Mouse (Mus musculus): Measurements from ENCODE around the gene Ccdc85b.

GRCm38 (mm10) chr19:5495353-5496051, 37.8 kb upstream of the Ccdc85b start:
- TF ChIP-seq CTCF (IDR thresholded peaks at IDR 0.05; ENCODE audit: low read depth), result no peak
- TF ChIP-seq EP300 (optimal IDR thresholded peaks at IDR 0.05), result no peak
